Mouse (Mus musculus) myocyte (in vitro differentiated cells): Measurements from ENCODE around the gene Pianp.

Experiments used
- CEBPB ChIP-seq: IDR thresholded peaks from 2 replicates; pipeline ENCODE4 v1.6.1; 2011; ENCODE audit warnings: mild to moderate bottlenecking, moderate library complexity; ENCODE audit not compliant: poor library complexity, insufficient read depth, severe bottlenecking
- E2F4 ChIP-seq: IDR thresholded peaks from one replicate; pipeline ENCODE4 v1.6.1; 2011; ENCODE audit warnings: mild to moderate bottlenecking, control low read depth, moderate library complexity; ENCODE audit not compliant: insufficient read depth
- MAX ChIP-seq: IDR thresholded peaks from one replicate; pipeline ENCODE4 v1.6.1; 2011; ENCODE audit warnings: low read depth, mild to moderate bottlenecking, control low read depth
- MYOD1 ChIP-seq, 3 experiments: IDR thresholded peaks; one replicate each; pipeline ENCODE4 v1.6.1; 2011; ENCODE audit warnings: control low read depth in 2 of 3, low read depth in 2 of 3, mild to moderate bottlenecking in 2 of 3, moderate library complexity in 1 of 3; ENCODE audit not compliant: insufficient read length in 2 of 3, control insufficient read depth in 1 of 3
- MYOG ChIP-seq, 3 experiments: IDR thresholded peaks; one replicate each; pipeline ENCODE4 v1.6.1; 2011; ENCODE audit warnings: control low read depth in 2 of 3, low read depth in 2 of 3, mild to moderate bottlenecking in 2 of 3; ENCODE audit not compliant: insufficient read length in 2 of 3, control insufficient read depth in 1 of 3, insufficient read depth in 1 of 3
- POLR2A ChIP-seq: IDR thresholded peaks from one replicate; pipeline ENCODE4 v1.6.1; 2011; ENCODE audit warnings: low read depth, mild to moderate bottlenecking, control low read depth, moderate library complexity; ENCODE audit not compliant: insufficient read length
- POLR2AphosphoS2 ChIP-seq: IDR thresholded peaks from one replicate; pipeline ENCODE4 v1.6.1; 2011; ENCODE audit warnings: low read depth, control low read depth; ENCODE audit not compliant: insufficient read length
- REST ChIP-seq: IDR thresholded peaks from one replicate; pipeline ENCODE4 v1.6.1; 2011; ENCODE audit warnings: mild to moderate bottlenecking, control low read depth, moderate library complexity; ENCODE audit not compliant: insufficient read depth, insufficient read length
- TCF12 ChIP-seq: IDR thresholded peaks from one replicate; pipeline ENCODE4 v1.6.1; 2011; ENCODE audit warnings: mild to moderate bottlenecking, control low read depth; ENCODE audit not compliant: poor library complexity, insufficient read depth, severe bottlenecking
- USF1 ChIP-seq: IDR thresholded peaks from one replicate; pipeline ENCODE4 v1.6.1; 2011; ENCODE audit warnings: low read depth, mild to moderate bottlenecking, control low read depth, moderate library complexity

GRCm38 (mm10) chr6:125017682-125018081 lies 21.2 kb downstream of the Pianp start:
- TF ChIP-seq POLR2A, result no peak
- no peak for TF ChIP-seq MYOG (IDR thresholded peaks at IDR 0.05; ENCODE audit: control insufficient read depth in 1 of 3, insufficient read depth in 1 of 3, insufficient read length in 2 of 3, low read depth in 2 of 3)
- TF ChIP-seq USF1, result no peak
- no peak for TF ChIP-seq MAX
- no peak for TF ChIP-seq E2F4
- no peak for TF ChIP-seq TCF12
- TF ChIP-seq REST, result no peak
- no peak for TF ChIP-seq MYOD1 (IDR thresholded peaks at IDR 0.05; ENCODE audit: control insufficient read depth in 1 of 3, insufficient read length in 2 of 3, low read depth in 2 of 3)
- TF ChIP-seq POLR2AphosphoS2, result no peak
- TF ChIP-seq CEBPB, result no peak
